Mouse (Mus musculus): ENCODE measurements at regions not wholly inside any gene's neighbourhood (a gene's known extent, or its start where the extent isn't known, plus 50 kb on each side); places are given as distances from the start of the nearest gene placed in this dataset.

DNA sequence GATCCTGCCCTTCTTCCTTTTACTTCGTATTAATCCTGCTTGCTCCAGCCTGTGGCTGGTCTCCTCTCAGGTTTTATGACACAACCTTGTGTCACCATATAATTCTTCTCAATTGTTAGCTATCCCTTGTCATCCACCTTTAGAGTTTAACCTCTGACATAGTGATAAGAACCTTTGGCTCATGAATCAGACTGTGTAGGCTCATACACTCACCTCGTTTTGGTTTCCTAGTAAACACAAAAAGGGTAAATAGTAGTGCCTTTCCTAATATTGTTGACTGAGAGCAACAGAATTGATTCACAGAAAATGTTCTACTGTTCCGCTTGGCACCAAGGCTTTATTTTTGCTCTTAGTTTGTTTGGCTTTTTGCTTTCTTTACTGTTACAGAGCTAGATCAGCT, 216.2 kb upstream of the H2al1a start:
- TF ChIP-seq POLR2A (IDR thresholded peaks at IDR 0.05; ENCODE audit: insufficient read depth, low read depth, low read length) (no peak), CTCF (IDR thresholded peaks at IDR 0.05) (no peak), EP300 (IDR thresholded peaks at IDR 0.05; ENCODE audit: insufficient read depth, low read depth, low read length) (no peak)

All from heart, adult 2 months (tissue).